Mouse (Mus musculus) mesoderm, embryonic 11.5 days (tissue): ENCODE measurements at regions not wholly inside any gene's neighbourhood (a gene's known extent, or its start where the extent isn't known, plus 50 kb on each side); places are given as distances from the start of the nearest gene placed in this dataset.

Experiments
- DNase-seq: peaks from one replicate; pipeline ENCODE4 v3.0.0-alpha.2; 2012; ENCODE audit warnings: low read depth, low spot score

GRCm38 (mm10) chr8:38723254-38723653 lies 1729.8 kb downstream of the AI429214 start:
- DNase-seq = no peak

- DNase-seq = no peak
These were observed 1731.9 kb downstream of the AI429214 start for GRCm38 (mm10) chr8:38725257-38725656.

GRCm38 (mm10) chr8:38747134-38747533 lies 1753.7 kb downstream of the AI429214 start:
- DNase-seq = peak; percentile 64

DNA sequence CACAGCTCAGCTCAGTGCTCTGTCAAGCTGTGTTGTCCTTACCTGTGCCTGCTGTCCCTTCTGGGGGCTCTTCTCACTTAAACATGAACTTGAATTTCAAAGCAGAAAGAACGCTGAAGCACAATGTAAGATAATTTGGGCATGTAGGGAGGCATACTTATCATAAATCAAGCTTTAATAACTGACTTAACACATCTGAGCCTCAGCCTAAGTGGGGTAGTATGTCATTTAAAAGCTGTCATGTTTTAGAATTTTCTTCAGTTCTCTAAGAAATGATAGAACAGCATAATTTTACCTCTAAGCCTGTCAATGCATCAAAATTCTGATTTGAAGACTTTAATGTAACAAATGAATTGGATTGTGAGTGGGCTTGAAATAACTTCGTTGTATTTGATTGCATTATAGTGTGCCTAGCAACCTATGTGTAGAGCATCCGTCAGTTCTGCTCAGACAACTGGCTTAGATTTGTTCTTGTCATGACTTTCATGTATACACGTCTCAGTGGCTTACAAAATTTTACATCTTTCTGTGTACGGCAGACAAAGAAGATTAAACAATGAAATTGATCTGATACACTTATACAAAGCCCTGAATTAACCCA lies 1773.3 kb downstream of the AI429214 start:
- DNase-seq = no peak

DNA sequence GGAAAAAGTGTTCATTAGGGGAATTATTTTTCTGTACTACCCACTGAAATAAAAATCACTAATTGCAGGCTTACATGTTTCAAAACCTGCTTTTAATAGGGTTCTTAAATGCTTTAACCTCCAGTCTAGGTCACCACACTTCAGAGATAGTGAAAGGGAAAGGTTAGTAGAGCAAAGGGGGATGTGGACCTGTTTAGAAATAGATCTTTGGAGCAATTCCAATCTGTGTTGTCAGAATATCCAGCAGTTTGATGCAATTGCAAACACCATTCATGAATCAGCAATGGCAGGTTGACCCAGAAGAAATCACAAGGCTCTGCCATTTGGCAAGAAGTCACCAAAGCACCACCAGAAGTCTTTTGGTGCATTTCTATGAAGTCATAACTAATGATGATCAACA lies 1819.1 kb downstream of the AI429214 start:
- DNase-seq = no peak

DNA sequence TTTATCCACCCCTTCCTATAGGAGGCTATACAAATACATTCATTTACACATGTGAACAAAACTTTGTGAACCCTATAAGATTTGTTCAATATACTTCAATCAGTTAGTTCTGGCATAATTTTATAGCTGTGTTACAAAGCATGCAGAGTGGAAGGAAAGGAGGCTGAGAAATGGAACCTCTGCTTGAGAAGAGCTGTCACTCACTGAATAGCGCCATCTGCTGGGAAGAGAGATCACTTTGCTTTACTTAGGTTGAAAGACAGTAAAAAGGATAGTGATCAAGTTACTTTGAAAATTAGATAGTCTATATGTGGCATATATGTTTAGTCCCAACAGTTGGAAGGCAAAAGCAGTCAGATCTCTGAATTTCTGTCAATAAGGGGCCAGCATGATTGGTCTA lies 1824.8 kb downstream of the AI429214 start:
- peak; percentile 65 for DNase-seq

DNA sequence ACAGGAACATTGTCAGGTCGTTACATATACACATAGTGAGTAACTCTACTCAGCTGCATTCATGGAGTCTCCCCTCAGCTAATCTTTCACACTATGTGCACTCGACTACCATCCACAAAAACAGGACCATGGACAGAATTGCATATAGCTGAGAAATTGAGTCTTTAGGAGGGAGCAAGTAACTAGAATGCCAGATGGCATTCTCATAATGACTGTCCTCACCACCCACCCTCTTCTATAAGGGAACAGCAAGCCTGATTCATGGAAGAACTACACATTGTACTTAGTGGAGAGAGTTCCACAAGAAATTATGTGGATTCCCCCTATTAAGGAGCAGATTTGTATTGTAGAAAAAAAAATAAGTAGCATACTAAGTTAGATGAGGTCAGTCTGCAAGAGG lies 1813.4 kb upstream of the Adam24 start:
- DNase-seq = no peak

GRCm38 (mm10) chr8:38867370-38867769 lies 1807.5 kb upstream of the Adam24 start:
- DNase-seq = no peak
